Comparison of ENCODE assay signal across 7 mouse cellular contexts in the genomic region with DNA sequence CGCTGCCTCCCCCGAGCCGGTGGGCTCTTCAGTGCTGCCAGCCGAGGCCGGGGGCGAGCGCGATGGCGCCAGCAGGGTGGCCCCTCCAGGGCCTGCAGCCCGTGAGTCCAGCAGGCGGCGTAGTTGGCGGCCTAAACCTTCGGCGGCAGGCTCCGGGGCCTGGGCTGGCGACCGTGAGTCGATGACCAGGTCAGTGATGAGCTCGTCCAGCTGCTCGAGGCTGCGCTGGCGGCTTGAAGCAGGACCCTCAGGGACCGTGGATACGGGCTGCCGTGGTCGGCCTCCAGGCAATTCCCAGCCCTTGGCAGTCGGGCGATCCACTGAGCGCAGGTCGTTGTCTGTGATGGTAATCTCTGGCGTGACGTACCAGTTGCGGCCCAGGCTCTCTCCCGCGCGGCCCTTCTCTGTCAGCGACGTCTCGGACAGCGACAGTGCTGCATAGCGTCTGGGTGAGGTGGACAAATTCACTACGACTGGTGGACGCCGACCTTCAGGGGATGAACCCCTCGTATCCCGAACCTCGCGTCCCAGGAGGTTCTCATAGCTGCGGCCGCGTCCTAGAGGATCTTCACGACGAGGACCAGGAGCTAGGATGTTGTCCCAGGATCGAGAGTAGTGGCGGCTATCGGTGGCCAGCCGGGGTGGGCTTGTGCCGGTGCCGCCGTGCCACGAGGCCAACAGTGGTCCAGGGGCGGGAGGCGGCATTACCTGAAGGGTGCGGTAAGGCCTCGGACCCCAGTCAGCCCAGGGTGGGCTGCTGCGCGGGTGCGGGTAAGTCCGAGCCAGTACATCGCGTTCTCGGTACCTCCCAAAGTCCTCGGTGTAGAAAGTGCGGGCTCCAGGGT. TPM values are rescaled to one million over a fixed set of nuclear protein-coding genes. Genes with fewer than 3 reads are reported as not detected.
DNase-seq lines count a peak whose midpoint lies in the region; ATAC-seq and TF ChIP-seq lines count a peak whose summit lies in the region.

No protein-coding gene starts in this region.

- H3K9ac ChIP-seq in forebrain, embryonic 15.5 days (replicated peaks), result no peak overlapping the region
- no peak overlapping the region for H3K9ac ChIP-seq in limb, embryonic 15.5 days
- no peak overlapping the region; the same call in 1 of the 2 replicates for H3K9ac ChIP-seq in stomach, embryonic 15.5 days

- DNase-seq in lung, adult 2 months, result no peak
- no peak for DNase-seq in lung, postnatal 25 days (ENCODE audit: low spot score)
- peak; percentile 64 for DNase-seq in cerebellum, adult 9-10 months

- no peak for ATAC-seq in forebrain, embryonic 15.5 days (replicated peaks)
- ATAC-seq in limb, embryonic 15.5 days (ENCODE audit: insufficient number of reproducible peaks, low FRiP score, low TSS enrichment, low read depth), result no peak
- no peak for ATAC-seq in stomach, embryonic 15.5 days (ENCODE audit: insufficient read depth, low FRiP score, low read depth)
- ATAC-seq in granulocyte monocyte progenitor cell, adult 5-6 weeks (replicated peaks; ENCODE audit: poor library complexity, severe bottlenecking), result no peak

- H3K4me2 ChIP-seq in forebrain, embryonic 15.5 days (replicated peaks), result peak overlapping the region; percentile 32
- H3K4me2 ChIP-seq in limb, embryonic 15.5 days, result peak overlapping the region; percentile 48
- peak overlapping the region; percentile 51 for H3K4me2 ChIP-seq in stomach, embryonic 15.5 days

- H3K4me3 ChIP-seq in lung, adult 2 months (replicated peaks; ENCODE audit: extremely low read depth, low read depth, low read length), result peak overlapping the region; percentile 2
- H3K4me3 ChIP-seq in forebrain, embryonic 15.5 days, result peak overlapping the region; percentile 18
- peak overlapping the region; percentile 28 for H3K4me3 ChIP-seq in limb, embryonic 15.5 days
- peak overlapping the region; percentile 22 for H3K4me3 ChIP-seq in stomach, embryonic 15.5 days (replicated peaks)

- peaks cover 57% of the 10 kb centered on the region for H3K27me3 ChIP-seq in forebrain, embryonic 15.5 days
- H3K27me3 ChIP-seq in limb, embryonic 15.5 days, result peaks cover 52% of the 10 kb centered on the region
- peaks cover 52% of the 10 kb centered on the region for H3K27me3 ChIP-seq in stomach, embryonic 15.5 days (replicated peaks)

- no peak for TF ChIP-seq POLR2A in lung, adult 2 months (IDR thresholded peaks at IDR 0.05; ENCODE audit: borderline replicate concordance, extremely low read depth, low read depth, low read length)

- no peaks in the 10 kb centered on the region for H3K36me3 ChIP-seq in forebrain, embryonic 15.5 days
- peaks cover 5% of the 10 kb centered on the region for H3K36me3 ChIP-seq in limb, embryonic 15.5 days
- H3K36me3 ChIP-seq in stomach, embryonic 15.5 days, result peaks cover 4% of the 10 kb centered on the region

- H3K27ac ChIP-seq in forebrain, embryonic 15.5 days (replicated peaks), result no peak overlapping the region
- no peak overlapping the region for H3K27ac ChIP-seq in limb, embryonic 15.5 days
- H3K27ac ChIP-seq in stomach, embryonic 15.5 days, result no peak overlapping the region

- WGBS in lung, adult 2 months, result 5% methylated on average over 75 of the region's 75 CpGs
- WGBS in forebrain, embryonic 15.5 days, result 7% methylated on average over 75 of the region's 75 CpGs
- WGBS in limb, embryonic 15.5 days, result 6% methylated on average over 75 of the region's 75 CpGs
- 7% methylated on average over 75 of the region's 75 CpGs for WGBS in stomach, embryonic 15.5 days

- H3K9me3 ChIP-seq in forebrain, embryonic 15.5 days, result no peaks in the 10 kb centered on the region
- no peaks in the 10 kb centered on the region for H3K9me3 ChIP-seq in limb, embryonic 15.5 days
- H3K9me3 ChIP-seq in stomach, embryonic 15.5 days, result no peaks in the 10 kb centered on the region

- H3K4me1 ChIP-seq in lung, adult 2 months (ENCODE audit: control insufficient read depth, insufficient read depth, low read length), result peaks cover 22% of the 10 kb centered on the region
- H3K4me1 ChIP-seq in forebrain, embryonic 15.5 days, result peaks cover 76% of the 10 kb centered on the region
- peaks cover 87% of the 10 kb centered on the region for H3K4me1 ChIP-seq in limb, embryonic 15.5 days
- peaks cover 74% of the 10 kb centered on the region for H3K4me1 ChIP-seq in stomach, embryonic 15.5 days

- TF ChIP-seq CTCF in lung, adult 2 months (IDR thresholded peaks at IDR 0.05; ENCODE audit: insufficient read depth, low read length), result no peak

RNA-seq across cellular contexts. Expression of gene Phpt1, which starts 3.1 kb away (rescaled TPM):
- 32.7 and 59.6 TPM in 2 replicates for polyA plus RNA-seq in lung, adult 2 months (2012; rRNA removed)
- 151 and 158 TPM in 2 replicates for polyA plus RNA-seq in forebrain, embryonic 15.5 days (2015; fragmentation: Nextera tagmentation; extraction: Ambion mirVana)
- 129 and 139 TPM in 2 replicates for polyA plus RNA-seq in limb, embryonic 15.5 days (2015; fragmentation: Nextera tagmentation; extraction: Ambion mirVana)
- 144 and 151 TPM in 2 replicates for polyA plus RNA-seq in stomach, embryonic 15.5 days (2015; fragmentation: Nextera tagmentation; extraction: Ambion mirVana)
- 62.5 and 89.4 TPM in 2 replicates for total RNA-seq in granulocyte monocyte progenitor cell, adult 5-6 weeks (2014; fragmentation: Nextera tagmentation)
- total RNA-seq in granulocyte monocyte progenitor cell, adult 5-6 weeks (2017), result 5.9 and 46.2 TPM in 2 replicates

RNA-seq across cellular contexts. Expression of gene Ajm1, which starts 3.4 kb away (rescaled TPM):
- polyA plus RNA-seq in lung, adult 2 months (2012; rRNA removed), result 0.31 and 0.34 TPM in 2 replicates
- polyA plus RNA-seq in forebrain, embryonic 15.5 days (2015; fragmentation: Nextera tagmentation; extraction: Ambion mirVana), result 5.5 and 5.9 TPM in 2 replicates
- polyA plus RNA-seq in limb, embryonic 15.5 days (2015; fragmentation: Nextera tagmentation; extraction: Ambion mirVana), result 0.29 and 0.44 TPM in 2 replicates
- polyA plus RNA-seq in stomach, embryonic 15.5 days (2015; fragmentation: Nextera tagmentation; extraction: Ambion mirVana), result 1.0 and 1.1 TPM in 2 replicates
- total RNA-seq in granulocyte monocyte progenitor cell, adult 5-6 weeks (2014; fragmentation: Nextera tagmentation), result not detected in 2 replicates
- 0.39 TPM in 1 of 2 replicates, not detected in the other for total RNA-seq in granulocyte monocyte progenitor cell, adult 5-6 weeks (2017)

RNA-seq across cellular contexts. Expression of gene Mamdc4, which starts 3.5 kb away (rescaled TPM):
- polyA plus RNA-seq in lung, adult 2 months (2012; rRNA removed), result 10.2 and 11.5 TPM in 2 replicates
- 4.2 and 5.3 TPM in 2 replicates for polyA plus RNA-seq in forebrain, embryonic 15.5 days (2015; fragmentation: Nextera tagmentation; extraction: Ambion mirVana)
- polyA plus RNA-seq in limb, embryonic 15.5 days (2015; fragmentation: Nextera tagmentation; extraction: Ambion mirVana), result 0.81 and 6.0 TPM in 2 replicates
- 74.5 and 104 TPM in 2 replicates for polyA plus RNA-seq in stomach, embryonic 15.5 days (2015; fragmentation: Nextera tagmentation; extraction: Ambion mirVana)
- total RNA-seq in granulocyte monocyte progenitor cell, adult 5-6 weeks (2014; fragmentation: Nextera tagmentation), result 1.5 and 3.4 TPM in 2 replicates
- total RNA-seq in granulocyte monocyte progenitor cell, adult 5-6 weeks (2017), result 1.2 and 66.7 TPM in 2 replicates

RNA-seq across cellular contexts. Expression of gene Edf1, which starts 20.5 kb away (rescaled TPM):
- polyA plus RNA-seq in lung, adult 2 months (2012; rRNA removed), result 94.0 and 106 TPM in 2 replicates
- 368 and 393 TPM in 2 replicates for polyA plus RNA-seq in forebrain, embryonic 15.5 days (2015; fragmentation: Nextera tagmentation; extraction: Ambion mirVana)
- polyA plus RNA-seq in limb, embryonic 15.5 days (2015; fragmentation: Nextera tagmentation; extraction: Ambion mirVana), result 388 and 396 TPM in 2 replicates
- polyA plus RNA-seq in stomach, embryonic 15.5 days (2015; fragmentation: Nextera tagmentation; extraction: Ambion mirVana), result 371 and 375 TPM in 2 replicates
- total RNA-seq in granulocyte monocyte progenitor cell, adult 5-6 weeks (2014; fragmentation: Nextera tagmentation), result 134 and 171 TPM in 2 replicates
- 96.1 and 107 TPM in 2 replicates for total RNA-seq in granulocyte monocyte progenitor cell, adult 5-6 weeks (2017)

RNA-seq across cellular contexts. Expression of gene Rabl6, which starts 30.1 kb away (rescaled TPM):
- polyA plus RNA-seq in lung, adult 2 months (2012; rRNA removed), result 53.4 and 62.2 TPM in 2 replicates
- 78.8 and 81.1 TPM in 2 replicates for polyA plus RNA-seq in forebrain, embryonic 15.5 days (2015; fragmentation: Nextera tagmentation; extraction: Ambion mirVana)
- 73.6 and 74.9 TPM in 2 replicates for polyA plus RNA-seq in limb, embryonic 15.5 days (2015; fragmentation: Nextera tagmentation; extraction: Ambion mirVana)
- 64.2 and 65.6 TPM in 2 replicates for polyA plus RNA-seq in stomach, embryonic 15.5 days (2015; fragmentation: Nextera tagmentation; extraction: Ambion mirVana)
- total RNA-seq in granulocyte monocyte progenitor cell, adult 5-6 weeks (2014; fragmentation: Nextera tagmentation), result 63.1 and 75.4 TPM in 2 replicates
- total RNA-seq in granulocyte monocyte progenitor cell, adult 5-6 weeks (2017), result 61.3 and 71.0 TPM in 2 replicates
